Mouse (Mus musculus) embryonic facial prominence, embryonic 10.5 days (tissue): ENCODE data around the gene Sept11. TPM values are rescaled to one million over a fixed set of nuclear protein-coding genes. Genes with fewer than 3 reads are reported as not detected.

Experiments
- DNase-seq: peaks from one replicate; pipeline ENCODE4 v3.0.0-alpha.2; 2017; ENCODE audit warnings: low spot score
- H3K27ac ChIP-seq: fragments of 300-500 bp; sonication (generic); replicated peaks from 2 replicates; pipeline ENCODE4 v1.5.1; 2016; ENCODE audit warnings: mild to moderate bottlenecking
- H3K27me3 ChIP-seq: fragments of 300-500 bp; sonication (generic); replicated peaks from 2 replicates; pipeline ENCODE4 v1.6.1; 2016; ENCODE audit warnings: low read depth, mild to moderate bottlenecking; ENCODE audit not compliant: poor library complexity, severe bottlenecking
- H3K36me3 ChIP-seq: fragments of 300-500 bp; sonication (generic); replicated peaks from 2 replicates; pipeline ENCODE4 v1.6.1; 2016; ENCODE audit warnings: mild to moderate bottlenecking, moderate library complexity
- H3K4me1 ChIP-seq: fragments of 300-500 bp; sonication (generic); 2 replicates; pipeline ENCODE4 v1.6.1; 2016
- H3K4me3 ChIP-seq: fragments of 300-500 bp; sonication (generic); 2 replicates; pipeline ENCODE4 v1.5.1; 2016; ENCODE audit warnings: mild to moderate bottlenecking, moderate library complexity
- H3K9me3 ChIP-seq: fragments of 300-500 bp; sonication (generic); 2 replicates; pipeline ENCODE4 v1.6.1; 2016; ENCODE audit warnings: mild to moderate bottlenecking
- WGBS: fragments of 180-500 bp; shearing (Covaris S2); methylation state at CpG from one replicate; pipeline ENCODE4 v1.1.7; 2016; 5-methylcytosine and 5-hydroxymethylcytosine counted together
- polyA plus RNA-seq: library from polyadenylated mRNA; unstranded; fragments of >200 nt; fragmentation: Nextera tagmentation; extraction: Ambion mirVana; gene quantifications from 2 replicates; pipeline ENCODE4 v1.2.1, GENCODE M21; 2016

Sept11 gene
- polyA plus RNA-seq, 1 experiment from 2014 or later, result 294 TPM

GRCm38 (mm10) chr5:93124031-93124826, 31.0 kb downstream of the Sept11 start:
- H3K27ac ChIP-seq, result peak overlapping the region; percentile 80

GRCm38 (mm10) chr5:93125325-93125724, 32.1 kb downstream of the Sept11 start:
- DNase-seq, result no peak
- H3K4me1 ChIP-seq, result peaks cover 78% of the 10 kb centered on the region
- H3K9me3 ChIP-seq, result no peaks in the 10 kb centered on the region
- 89% methylated on average over 6 of the region's 6 CpGs for WGBS
- no peak overlapping the region for H3K27ac ChIP-seq
- H3K4me3 ChIP-seq, result no peak overlapping the region
- no peaks in the 10 kb centered on the region for H3K27me3 ChIP-seq
- peaks cover 8% of the 10 kb centered on the region; the same call in 1 of the 2 replicates for H3K36me3 ChIP-seq

More at GRCm38 (mm10) chr5:93124031-93124826, 31.0 kb downstream of the Sept11 start:
- 47% methylated on average over 9 of the region's 9 CpGs for WGBS
- Histone ChIP-seq H3K9me3 (no peaks in the 10 kb centered on the region), H3K4me3 (peak overlapping the region; percentile 26; the same call in 1 of the 2 replicates), H3K4me1 (peaks cover 68% of the 10 kb centered on the region), H3K27me3 (no peaks in the 10 kb centered on the region), H3K36me3 (peaks cover 8% of the 10 kb centered on the region; the same call in 1 of the 2 replicates)
- peak; percentile 68 for DNase-seq

- H3K27ac ChIP-seq, result peak overlapping the region; percentile 62
- H3K4me1 ChIP-seq, result peaks cover 78% of the 10 kb centered on the region
- no peak overlapping the region for H3K4me3 ChIP-seq
- H3K9me3 ChIP-seq, result no peaks in the 10 kb centered on the region
- H3K27me3 ChIP-seq, result no peaks in the 10 kb centered on the region
- DNase-seq, result no peak
- WGBS, result 55% methylated on average over 12 of the region's 12 CpGs
- no peaks in the 10 kb centered on the region; the same call in 1 of the 2 replicates for H3K36me3 ChIP-seq
These were observed 33.1 kb downstream of the Sept11 start for GRCm38 (mm10) chr5:93126222-93126929.

- Histone ChIP-seq H3K9me3 (no peaks in the 10 kb centered on the region), H3K27ac (peak overlapping the region; percentile 27), H3K4me1 (peaks cover 85% of the 10 kb centered on the region), H3K36me3 (no peaks in the 10 kb centered on the region; the same call in 1 of the 2 replicates), H3K27me3 (no peaks in the 10 kb centered on the region), H3K4me3 (no peak overlapping the region)
- 42% methylated on average over 4 of the region's 4 CpGs for WGBS
- no peak for DNase-seq
These were observed 33.8 kb downstream of the Sept11 start for GRCm38 (mm10) chr5:93126930-93127562.

GRCm38 (mm10) chr5:93127722-93128121, 34.5 kb downstream of the Sept11 start:
- peaks cover 92% of the 10 kb centered on the region for H3K4me1 ChIP-seq
- DNase-seq, result no peak
- 20% methylated on average over 3 of the region's 3 CpGs for WGBS
- H3K36me3 ChIP-seq, result no peaks in the 10 kb centered on the region; the same call in 1 of the 2 replicates
- no peaks in the 10 kb centered on the region for H3K9me3 ChIP-seq
- no peak overlapping the region for H3K4me3 ChIP-seq
- no peaks in the 10 kb centered on the region for H3K27me3 ChIP-seq
- H3K27ac ChIP-seq, result peak overlapping the region; percentile 27

GRCm38 (mm10) chr5:93128765-93129164, 35.5 kb downstream of the Sept11 start:
- peaks cover 100% of the 10 kb centered on the region for H3K4me1 ChIP-seq
- no peak for DNase-seq
- H3K27ac ChIP-seq, result no peak overlapping the region
- 77% methylated on average over 3 of the region's 3 CpGs for WGBS
- H3K36me3 ChIP-seq, result no peaks in the 10 kb centered on the region; the same call in 1 of the 2 replicates
- no peak overlapping the region for H3K4me3 ChIP-seq
- no peaks in the 10 kb centered on the region for H3K27me3 ChIP-seq
- no peaks in the 10 kb centered on the region for H3K9me3 ChIP-seq

GRCm38 (mm10) chr5:93129953-93130352, 36.7 kb downstream of the Sept11 start:
- H3K4me3 ChIP-seq, result no peak overlapping the region; the same call in 1 of the 2 replicates
- DNase-seq, result peak; percentile 62
- WGBS, result 10% methylated on average over 4 of the region's 4 CpGs

GRCm38 (mm10) chr5:93131401-93131800, 38.2 kb downstream of the Sept11 start:
- H3K4me1 ChIP-seq, result peaks cover 97% of the 10 kb centered on the region
- H3K36me3 ChIP-seq, result no peaks in the 10 kb centered on the region; the same call in 1 of the 2 replicates
- H3K4me3 ChIP-seq, result no peak overlapping the region
- peak overlapping the region; percentile 48 for H3K27ac ChIP-seq
- WGBS, result 46% methylated on average over 4 of the region's 4 CpGs
- no peak for DNase-seq
- H3K9me3 ChIP-seq, result no peaks in the 10 kb centered on the region
- H3K27me3 ChIP-seq, result no peaks in the 10 kb centered on the region

More at GRCm38 (mm10) chr5:93129953-93130352, 36.7 kb downstream of the Sept11 start:
- no peaks in the 10 kb centered on the region for H3K27me3 ChIP-seq
- H3K9me3 ChIP-seq, result no peaks in the 10 kb centered on the region
- peak overlapping the region; percentile 73 for H3K27ac ChIP-seq
- peaks cover 100% of the 10 kb centered on the region for H3K4me1 ChIP-seq
- no peaks in the 10 kb centered on the region; the same call in 1 of the 2 replicates for H3K36me3 ChIP-seq

- Histone ChIP-seq H3K27me3 (no peaks in the 10 kb centered on the region), H3K9me3 (peaks cover 4% of the 10 kb centered on the region; the same call in 1 of the 2 replicates), H3K4me1 (peaks cover 83% of the 10 kb centered on the region), H3K4me3 (peak overlapping the region; percentile 35), H3K27ac (peak overlapping the region; percentile 75), H3K36me3 (peaks cover 16% of the 10 kb centered on the region)
- WGBS, result 24% methylated on average over 10 of the region's 10 CpGs
- DNase-seq, result peak; percentile 51
These were observed 40.4 kb downstream of the Sept11 start for GRCm38 (mm10) chr5:93133445-93134244.

GRCm38 (mm10) chr5:93135368-93136107, 42.3 kb downstream of the Sept11 start:
- H3K4me1 ChIP-seq, result peaks cover 64% of the 10 kb centered on the region
- H3K27me3 ChIP-seq, result no peaks in the 10 kb centered on the region
- peaks cover 35% of the 10 kb centered on the region for H3K36me3 ChIP-seq
- H3K9me3 ChIP-seq, result peaks cover 4% of the 10 kb centered on the region; the same call in 1 of the 2 replicates
- no peak for DNase-seq
- H3K27ac ChIP-seq, result peak overlapping the region; percentile 37; the same call in 1 of the 2 replicates
- 67% methylated on average over 10 of the region's 10 CpGs for WGBS
- H3K4me3 ChIP-seq, result no peak overlapping the region

- Histone ChIP-seq H3K9me3 (peaks cover 4% of the 10 kb centered on the region; the same call in 1 of the 2 replicates), H3K4me3 (no peak overlapping the region), H3K27me3 (no peaks in the 10 kb centered on the region), H3K27ac (no peak overlapping the region), H3K4me1 (peaks cover 52% of the 10 kb centered on the region), H3K36me3 (peaks cover 51% of the 10 kb centered on the region)
- DNase-seq, result no peak
- WGBS, result 79% methylated on average over 5 of the region's 5 CpGs
These were observed 43.8 kb downstream of the Sept11 start for GRCm38 (mm10) chr5:93136956-93137586.
